Mouse (Mus musculus) gastrocnemius, postnatal 25 days (tissue): ENCODE measurements around the gene Fthl17d. TPM values are rescaled to one million over a fixed set of nuclear protein-coding genes. Genes with fewer than 3 reads are reported as not detected.
"Not testable (repeated sequence)": the region's sequence is repeated elsewhere in the genome, so short reads cannot be mapped to it uniquely, and the experiment has no call there.

Experiments
- DNase-seq: peaks from one replicate; pipeline ENCODE4 v3.0.0; 2022
- long read RNA-seq, 2 experiments: library from polyadenylated mRNA; stranded (forward); transcript quantifications; one replicate each; pipeline ENCODE4 v2.0.0; 2021
- total RNA-seq, 2 experiments: library from RNA; stranded (reverse); gene quantifications; 1 replicate in 1 of 2; 2 replicates in 1 of 2; pipeline ENCODE4 v1.2.3; 2021

The Fthl17d gene
- total RNA-seq = not detected
- long read RNA-seq, experiment 1 = 0 reads
- long read RNA-seq, experiment 2 = 0 reads

DNA sequence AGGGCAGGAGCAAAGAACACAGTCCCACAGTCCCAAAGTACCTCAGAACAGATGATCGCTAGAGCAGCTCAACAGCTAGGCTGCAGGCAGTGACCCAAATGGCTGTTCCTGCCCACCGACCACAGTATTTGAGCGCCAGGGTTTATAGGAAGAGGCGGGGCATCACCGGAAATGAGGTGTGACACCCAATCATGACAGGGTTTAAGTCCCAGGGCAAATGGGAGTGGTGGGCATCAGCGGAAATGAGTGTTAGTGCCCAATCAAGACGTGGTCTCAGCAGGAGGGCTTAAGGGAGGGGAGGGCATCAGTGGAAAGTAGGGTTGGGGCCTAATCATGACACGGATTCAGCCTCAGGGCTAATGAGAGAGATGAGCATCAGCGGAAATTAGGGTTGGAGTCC lies at the start of gene Fthl17d:
TSS of gene Fthl17d (minus strand) at position 101 of the 400 bp plus-strand sequence.
- not testable (repeated sequence) for DNase-seq

DNA sequence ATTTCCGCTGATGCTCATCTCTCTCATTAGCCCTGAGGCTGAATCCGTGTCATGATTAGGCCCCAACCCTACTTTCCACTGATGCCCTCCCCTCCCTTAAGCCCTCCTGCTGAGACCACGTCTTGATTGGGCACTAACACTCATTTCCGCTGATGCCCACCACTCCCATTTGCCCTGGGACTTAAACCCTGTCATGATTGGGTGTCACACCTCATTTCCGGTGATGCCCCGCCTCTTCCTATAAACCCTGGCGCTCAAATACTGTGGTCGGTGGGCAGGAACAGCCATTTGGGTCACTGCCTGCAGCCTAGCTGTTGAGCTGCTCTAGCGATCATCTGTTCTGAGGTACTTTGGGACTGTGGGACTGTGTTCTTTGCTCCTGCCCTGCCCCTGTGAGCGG lies 46.6 kb upstream of the Fthl17d start, which contains the start of gene Fthl17e:
TSS of gene Fthl17e (plus strand) at position 301 of the 400 bp plus-strand sequence.
- not testable (repeated sequence) for DNase-seq

DNA sequence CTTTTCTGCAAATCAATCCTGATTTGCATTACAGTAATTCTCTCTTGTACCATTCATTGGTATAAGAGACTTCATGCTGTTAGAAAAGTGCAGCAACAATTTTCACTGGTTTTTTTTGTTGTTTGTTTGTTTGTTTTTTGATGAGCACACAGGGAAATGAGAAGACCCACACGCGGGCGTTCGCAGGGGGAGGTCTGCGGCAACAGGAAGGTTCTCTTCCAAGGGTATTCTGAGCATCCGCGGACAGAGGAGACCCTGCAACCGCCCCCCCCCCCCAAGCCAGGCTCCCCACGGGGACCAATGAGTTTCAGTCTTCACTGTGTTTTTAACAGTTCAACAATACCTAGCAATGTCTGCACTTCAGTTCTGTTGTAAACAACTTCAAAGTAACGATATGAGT lies 32.9 kb upstream of the Fthl17d start:
- no peak for DNase-seq

DNA sequence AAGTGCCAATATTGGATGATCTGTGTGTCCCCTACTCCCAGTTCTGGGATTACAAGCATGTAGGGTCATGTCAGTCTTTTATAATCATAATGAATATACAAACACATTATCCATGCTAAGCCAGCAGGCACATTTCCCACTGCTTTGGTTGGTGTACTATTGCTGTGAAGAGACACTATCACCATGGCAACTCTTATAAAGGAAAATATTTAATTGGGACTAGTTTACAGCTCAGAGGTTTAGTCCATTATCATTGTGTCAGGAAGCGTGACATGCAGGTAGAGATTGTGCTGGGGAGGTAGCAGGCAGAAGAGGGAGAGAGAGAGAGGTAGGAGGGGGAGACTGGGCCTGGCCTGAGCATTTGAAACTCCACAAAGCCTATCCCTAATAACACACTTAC lies 29.5 kb upstream of the Fthl17d start:
- no peak for DNase-seq

DNA sequence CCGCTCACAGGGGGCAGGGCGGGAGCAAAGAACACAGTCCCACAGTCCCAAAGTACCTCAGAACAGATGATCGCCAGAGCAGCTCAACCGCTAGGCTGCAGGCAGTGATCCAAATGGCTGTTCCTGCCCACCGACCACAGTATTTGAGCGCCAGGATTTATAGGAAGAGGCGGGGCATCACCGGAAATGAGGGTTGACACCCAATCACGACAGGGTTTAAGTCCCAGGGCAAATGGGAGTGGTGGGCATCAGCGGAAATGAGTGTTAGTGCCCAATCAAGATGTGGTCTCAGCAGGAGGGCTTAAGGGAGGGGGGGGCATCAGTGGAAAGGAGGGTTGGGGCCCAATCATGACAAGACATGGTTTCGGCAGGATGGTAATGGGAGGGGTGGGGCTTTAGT lies 10.1 kb downstream of the Fthl17d start, which contains the start of gene Fthl17c:
TSS of gene Fthl17c (minus strand) at position 101 of the 400 bp plus-strand sequence.
- DNase-seq = not testable (repeated sequence)

DNA sequence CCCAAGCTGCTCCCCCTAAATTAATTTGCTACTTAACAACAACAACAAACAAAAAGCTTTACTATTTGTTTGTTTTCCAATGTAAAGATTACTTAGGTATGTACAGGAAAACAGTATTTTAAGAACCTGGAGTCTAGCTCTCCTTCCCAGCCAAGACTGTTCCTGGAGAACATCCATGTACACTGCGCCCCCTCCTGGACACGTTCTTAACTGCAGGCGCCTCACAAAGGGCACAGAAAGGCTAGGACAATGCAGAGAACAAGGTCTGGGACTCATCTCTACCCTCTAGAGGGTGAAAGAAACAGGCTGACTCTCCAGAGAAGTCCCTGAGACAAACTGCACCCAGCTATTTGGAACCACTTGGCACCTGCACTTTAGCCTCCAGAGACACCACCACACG lies 21.9 kb downstream of the Fthl17d start:
- DNase-seq = not testable (repeated sequence)

DNA sequence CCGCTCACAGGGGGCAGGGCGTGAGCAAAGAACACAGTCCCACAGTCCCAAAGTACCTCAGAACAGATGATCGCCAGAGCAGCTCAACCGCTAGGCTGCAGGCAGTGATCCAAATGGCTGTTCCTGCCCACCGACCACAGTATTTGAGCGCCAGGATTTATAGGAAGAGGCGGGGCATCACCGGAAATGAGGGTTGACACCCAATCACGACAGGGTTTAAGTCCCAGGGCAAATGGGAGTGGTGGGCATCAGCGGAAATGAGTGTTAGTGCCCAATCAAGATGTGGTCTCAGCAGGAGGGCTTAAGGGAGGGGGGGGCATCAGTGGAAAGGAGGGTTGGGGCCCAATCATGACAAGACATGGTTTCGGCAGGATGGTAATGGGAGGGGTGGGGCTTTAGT lies 23.7 kb downstream of the Fthl17d start, which contains the start of gene Fthl17b:
TSS of gene Fthl17b (minus strand) at position 101 of the 400 bp plus-strand sequence.
- not testable (repeated sequence) for DNase-seq

DNA sequence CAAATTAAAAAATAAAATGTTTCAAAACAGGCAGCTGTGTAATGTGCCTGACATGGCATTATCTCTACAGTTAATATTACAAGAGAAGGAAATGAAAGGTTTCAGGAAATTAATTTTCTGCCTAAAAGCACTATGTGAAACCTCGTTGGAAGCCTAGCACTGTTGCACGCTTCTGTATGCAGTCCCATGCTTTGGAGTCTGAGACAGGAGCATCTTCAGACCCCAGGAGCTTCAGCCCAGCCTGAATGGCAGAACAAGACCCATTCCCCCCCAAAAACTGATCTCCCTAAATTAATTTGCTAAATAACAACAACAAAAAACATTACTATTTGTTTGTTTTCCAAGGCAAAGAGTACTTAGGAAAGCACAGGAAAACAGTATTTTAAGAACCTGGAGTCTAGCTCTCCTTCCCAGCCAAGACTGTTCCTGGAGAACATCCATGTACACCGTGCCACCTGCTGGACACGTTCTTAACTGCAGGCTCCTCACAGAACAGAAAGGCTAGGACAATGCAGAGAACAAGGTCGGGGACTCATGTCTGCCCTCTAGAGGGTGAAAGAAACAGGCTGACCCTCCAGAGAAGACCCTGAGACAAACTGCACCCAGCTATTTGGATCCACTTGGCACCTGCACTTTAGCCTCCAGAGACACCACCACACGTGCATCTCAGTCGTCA lies 38.3 kb downstream of the Fthl17d start:
- peak; percentile 41 for DNase-seq

DNA sequence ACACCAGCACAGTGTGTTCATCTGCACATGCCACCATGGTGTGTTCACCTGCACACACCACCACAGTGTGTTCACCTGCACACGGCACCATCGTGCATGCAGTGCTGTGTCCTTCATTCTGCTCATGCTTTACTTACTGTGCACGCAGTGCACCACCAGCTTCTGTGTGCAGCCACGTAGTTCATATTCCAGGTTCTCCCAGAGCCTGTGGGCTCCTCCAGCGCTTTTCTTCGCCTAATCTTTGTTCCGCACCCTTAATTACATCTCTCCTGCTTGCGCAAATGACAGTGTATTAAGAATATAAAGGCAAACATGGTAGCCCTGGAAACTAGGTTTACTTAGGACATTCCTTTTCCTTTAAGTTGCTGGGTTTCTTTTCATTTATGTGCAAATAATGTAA lies 42.5 kb downstream of the Fthl17d start:
- no peak for DNase-seq

Other genes starting within 250 kb of the Fthl17d start
- not detected for gene Ssx9, start 238.3 kb downstream of the Fthl17d start, total RNA-seq
- not detected for gene Ssxb5, start 183.1 kb downstream of the Fthl17d start, total RNA-seq
- not detected for gene Gm6592, start 142.8 kb downstream of the Fthl17d start, total RNA-seq
- gene Gm5751, start 112.5 kb downstream of the Fthl17d start, total RNA-seq = not detected
- gene B630019K06Rik, start 94.4 kb downstream of the Fthl17d start, total RNA-seq = under 1 TPM; 0.33 to 0.46 TPM
- gene Fthl17b, start 23.8 kb downstream of the Fthl17d start, total RNA-seq = not detected
- not detected for gene Fthl17c, start 10.2 kb downstream of the Fthl17d start, total RNA-seq
- gene Fthl17e, start 46.7 kb upstream of the Fthl17d start, total RNA-seq = not detected
- not detected for gene Fthl17f, start 76.3 kb upstream of the Fthl17d start, total RNA-seq
- gene 4930402K13Rik, start 117.8 kb upstream of the Fthl17d start, total RNA-seq = not detected
- under 1 TPM; 0.20 to 0.24 TPM for gene Lancl3, start 213.1 kb upstream of the Fthl17d start, total RNA-seq